Mouse (Mus musculus): Measurements from ENCODE around the gene Mxd3.

Gene Mxd3

GRCm38 (mm10) chr13:55329683-55330566, at the start of gene Mxd3:
Gene Mxd3 (minus strand): TSS chr13:55329823.
- peak; percentile 77 to 84 for DNase-seq (ENCODE audit: low spot score in 2 of 2)

- no peak for DNase-seq (ENCODE audit: low spot score in 2 of 2)
These were observed 49.4 kb upstream of the Mxd3 start for GRCm38 (mm10) chr13:55378907-55379580.

DNA sequence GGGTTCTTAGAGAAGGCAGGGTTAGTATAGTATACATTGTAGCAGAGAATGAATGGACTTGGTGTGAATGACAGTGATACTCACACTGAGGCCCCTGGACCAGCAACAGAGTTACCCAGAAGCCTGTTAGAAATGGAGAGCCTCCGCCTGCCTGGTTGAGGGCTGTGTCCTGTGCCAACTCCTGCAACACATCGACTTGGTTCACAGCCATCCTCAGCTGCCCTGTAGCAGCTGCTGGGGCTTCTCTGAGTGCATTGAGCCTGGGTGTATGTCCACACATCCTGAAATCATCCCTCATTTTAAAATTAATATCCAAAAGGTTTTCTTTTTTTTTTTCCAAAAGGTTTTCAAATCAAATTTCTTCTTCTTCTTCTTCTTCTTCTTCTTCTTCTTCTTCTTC, 46.3 kb upstream of the Mxd3 start:
- DNase-seq (ENCODE audit: low spot score in 2 of 2): no peak

DNA sequence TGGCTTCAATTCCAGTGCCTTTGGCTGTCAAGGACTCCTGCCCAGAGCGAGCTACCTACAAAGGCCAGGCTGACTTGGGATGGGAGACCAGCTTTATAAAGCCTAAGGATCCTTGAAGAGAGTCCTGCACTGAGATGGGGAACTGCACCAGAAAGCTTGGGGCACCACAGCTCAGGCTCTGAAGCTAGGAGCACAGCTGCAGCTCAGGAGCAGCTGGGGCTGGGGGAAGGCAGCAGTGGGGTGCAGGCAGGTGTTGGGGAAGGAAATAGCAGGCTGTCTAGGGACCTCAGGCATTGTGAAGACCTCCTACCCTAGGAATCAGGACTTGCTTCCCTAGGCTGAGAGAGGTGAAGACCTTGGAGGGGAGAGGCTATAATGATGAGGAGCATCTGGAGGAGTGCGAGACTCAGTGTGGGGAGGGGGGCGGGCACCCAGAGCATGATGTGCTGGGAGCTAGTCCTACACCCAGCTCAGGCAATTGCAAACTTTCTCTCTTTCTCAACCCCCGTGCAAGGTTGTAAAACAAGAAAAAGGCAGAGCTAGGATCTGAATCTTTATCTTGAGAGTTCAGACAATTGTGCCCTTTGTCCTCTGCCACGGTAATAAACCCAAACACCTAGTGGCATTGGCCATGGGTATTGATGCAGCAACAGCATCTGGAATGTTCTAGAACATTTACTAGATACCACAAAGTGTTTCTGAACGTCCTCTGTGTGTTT, 44.7 kb upstream of the Mxd3 start:
- DNase-seq (ENCODE audit: low spot score in 2 of 2): no peak

DNA sequence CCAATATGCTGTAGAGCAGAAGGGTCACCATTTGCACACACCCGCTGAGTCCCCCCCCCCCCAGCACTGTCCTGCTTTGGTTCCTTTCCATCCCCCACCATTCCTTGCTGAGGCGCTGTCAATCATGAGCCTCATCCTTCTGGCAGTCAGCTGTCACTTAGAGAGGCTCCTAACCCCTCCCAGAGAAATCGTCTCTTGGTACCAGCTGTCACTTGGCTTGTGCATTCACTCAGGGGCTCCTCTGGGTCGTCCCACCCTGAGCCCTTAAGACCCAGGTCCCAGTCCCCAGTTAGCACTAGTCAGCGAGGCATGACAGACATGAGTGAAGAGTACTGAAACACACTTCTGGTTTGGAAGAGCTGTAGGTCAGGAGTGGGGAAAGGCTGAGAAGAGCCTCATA, 42.1 kb upstream of the Mxd3 start:
- no peak for DNase-seq (ENCODE audit: low spot score in 2 of 2)

DNA sequence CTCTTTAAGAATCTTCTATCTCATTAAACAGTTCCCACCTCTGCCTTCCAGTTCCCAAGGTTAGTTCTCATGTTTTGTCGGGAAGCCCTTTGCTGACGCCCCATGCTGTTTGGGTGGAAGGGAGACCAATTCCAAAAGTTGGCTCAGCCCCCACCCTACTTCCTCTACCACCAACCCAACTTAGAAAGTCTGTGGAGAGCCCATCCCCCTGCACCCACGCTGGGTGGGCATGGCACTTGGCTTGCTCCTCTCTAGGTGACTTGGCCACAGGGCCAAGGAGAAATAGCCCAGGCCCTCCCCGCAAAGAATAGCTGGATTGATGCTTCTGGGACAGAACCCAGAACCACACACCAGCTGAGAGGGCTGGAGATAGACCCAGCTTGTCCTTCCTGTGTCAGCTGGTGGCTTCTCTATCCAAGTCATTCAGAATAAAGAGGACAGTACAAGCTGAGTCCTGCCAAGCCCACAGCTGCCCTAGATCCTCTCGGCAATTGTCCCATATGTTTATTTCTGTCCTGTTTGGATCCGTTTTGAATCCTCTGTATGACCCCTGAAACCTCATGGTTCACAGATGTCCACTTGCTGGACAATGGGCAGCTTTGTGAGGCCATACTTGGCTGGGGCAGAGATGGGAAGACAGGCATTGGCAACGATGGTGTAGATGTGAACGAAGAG, 41.5 kb upstream of the Mxd3 start:
- peak in 1 of 2 experiments; percentile 42 for DNase-seq (ENCODE audit: low spot score in 2 of 2)

DNA sequence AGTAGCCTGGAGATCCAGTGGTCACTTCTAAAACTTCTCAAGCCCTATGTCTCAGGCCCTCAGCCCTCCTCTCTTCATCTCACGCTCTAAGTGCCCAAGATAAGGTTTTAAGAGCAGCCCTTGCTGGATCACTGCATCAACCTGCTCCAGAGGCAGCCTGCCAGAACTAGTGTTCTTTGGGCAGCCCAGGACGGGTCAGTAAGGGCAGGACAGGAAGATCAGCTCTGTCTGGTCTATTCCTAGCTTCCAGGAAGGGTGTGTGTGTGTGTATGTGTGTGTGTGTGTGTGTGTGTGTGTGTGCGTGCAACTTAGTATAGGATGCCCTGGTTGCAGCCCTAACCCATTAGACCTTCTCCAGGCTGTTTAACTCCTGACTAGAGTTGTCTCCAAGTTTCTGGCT, 40.6 kb upstream of the Mxd3 start:
- no peak for DNase-seq (ENCODE audit: low spot score in 2 of 2)

- DNase-seq (ENCODE audit: low spot score in 2 of 2): peak; percentile 41 to 58
These were observed 40.0 kb upstream of the Mxd3 start, which contains the start of gene Rgs14 for GRCm38 (mm10) chr13:55369531-55370114. Gene Rgs14 (plus strand): TSS chr13:55369732.

DNA sequence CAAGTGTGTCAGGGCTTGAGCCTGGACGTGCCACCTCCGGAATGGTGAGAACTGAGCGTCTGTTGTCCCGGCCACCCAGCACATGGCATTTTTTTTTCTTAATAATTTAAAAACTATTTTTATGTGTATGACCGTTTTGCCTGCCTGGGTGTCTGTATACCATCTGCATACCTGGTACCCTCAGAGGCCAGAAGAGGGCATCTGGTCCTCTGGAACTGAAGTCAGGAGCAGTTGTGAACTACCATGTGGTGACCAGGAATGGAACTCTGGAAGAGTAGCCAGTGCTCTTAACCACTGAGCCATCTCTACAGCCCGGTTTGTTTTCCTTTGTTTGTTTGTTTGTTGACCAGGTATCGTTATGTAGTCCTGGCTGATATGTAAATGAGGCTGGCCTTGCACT, 38.8 kb upstream of the Mxd3 start:
- no peak for DNase-seq (ENCODE audit: low spot score in 2 of 2)

- peak; percentile 97 to 99 for DNase-seq (ENCODE audit: low spot score in 2 of 2)
These were observed 32.9 kb upstream of the Mxd3 start, which contains the start of gene Lman2 for GRCm38 (mm10) chr13:55362453-55363060. Gene Lman2 (minus strand): TSS chr13:55362783.

GRCm38 (mm10) chr13:55361974-55362452, 32.4 kb upstream of the Mxd3 start:
- no peak for DNase-seq (ENCODE audit: low spot score in 2 of 2)

GRCm38 (mm10) chr13:55361145-55361544, 31.5 kb upstream of the Mxd3 start:
- no peak for DNase-seq (ENCODE audit: low spot score in 2 of 2)

GRCm38 (mm10) chr13:55346745-55347144, 17.1 kb upstream of the Mxd3 start:
- no peak for DNase-seq (ENCODE audit: low spot score in 2 of 2)

DNA sequence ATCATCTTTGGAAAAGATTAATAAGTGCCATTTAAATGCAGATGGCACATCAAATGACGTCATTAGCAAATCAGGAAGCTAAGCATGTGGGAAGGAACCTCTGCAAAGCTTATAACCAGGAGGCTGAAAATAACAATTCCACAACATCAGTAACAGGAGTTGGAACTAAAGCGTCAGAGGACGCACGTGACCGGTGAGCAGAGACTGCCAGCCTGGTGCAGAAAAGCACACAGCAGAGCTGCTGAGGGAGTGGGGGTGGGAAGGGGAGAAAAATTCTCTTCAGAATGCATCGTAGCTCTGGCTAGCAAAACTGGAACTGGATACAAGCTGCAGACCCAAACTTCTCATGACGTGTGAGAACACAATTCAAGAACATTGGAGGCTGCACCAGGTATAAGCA, 14.7 kb upstream of the Mxd3 start:
- peak in 1 of 2 experiments; percentile 68 for DNase-seq (ENCODE audit: low spot score in 2 of 2)

GRCm38 (mm10) chr13:55342469-55342868, 12.8 kb upstream of the Mxd3 start:
- DNase-seq (ENCODE audit: low spot score in 2 of 2): no peak

DNA sequence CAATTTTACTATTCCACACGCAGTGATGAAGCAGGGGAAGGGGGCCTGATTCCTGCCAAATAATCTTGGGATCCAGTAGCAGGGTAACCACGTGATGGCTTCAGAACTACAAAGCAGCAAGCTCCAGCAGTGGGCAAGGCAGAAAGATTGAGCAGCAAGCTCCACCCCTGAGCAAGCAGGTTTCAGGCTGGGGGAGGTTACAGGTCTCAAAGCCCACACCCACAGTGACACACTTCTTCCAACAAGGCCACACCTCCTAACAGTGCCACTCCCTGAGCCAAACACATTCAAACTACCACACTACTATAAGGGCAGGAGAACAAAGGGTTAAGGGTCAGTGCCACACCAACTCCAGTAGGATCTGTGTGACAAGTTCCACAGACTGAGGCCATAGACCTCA, 9.6 kb upstream of the Mxd3 start:
- DNase-seq (ENCODE audit: low spot score in 2 of 2): no peak

GRCm38 (mm10) chr13:55338131-55339054, 8.8 kb upstream of the Mxd3 start:
- DNase-seq (ENCODE audit: low spot score in 2 of 2): no peak

DNA sequence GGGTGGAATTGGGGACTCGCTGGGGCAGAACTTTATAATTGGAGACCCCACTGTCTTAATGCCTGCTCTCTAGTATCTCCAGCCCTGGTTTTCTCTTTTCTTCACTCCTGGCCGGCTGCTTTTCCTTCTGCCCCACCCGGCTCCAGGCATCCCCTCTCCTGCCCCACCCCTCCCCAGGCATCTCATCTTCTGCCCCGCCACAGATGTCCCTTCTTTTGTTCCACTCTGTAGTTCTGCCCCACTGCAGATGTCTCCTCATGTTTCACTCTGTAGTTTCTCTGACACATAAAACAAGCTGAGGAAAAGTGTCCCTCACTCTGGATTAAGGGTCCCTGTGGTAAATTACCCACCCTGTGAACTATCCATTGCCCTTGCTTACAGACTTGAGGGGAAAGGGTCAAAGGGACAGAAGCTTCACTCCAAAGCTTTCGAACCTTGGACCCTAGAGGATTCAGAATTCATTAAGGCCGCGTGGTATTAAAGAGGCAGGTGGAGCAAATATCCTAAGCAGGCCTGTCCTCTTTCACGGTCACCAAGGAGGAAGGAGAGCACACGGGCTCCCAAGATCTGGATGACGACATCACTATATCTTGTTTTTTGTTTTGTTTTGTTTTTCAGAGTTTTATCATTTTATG, 7.8 kb upstream of the Mxd3 start:
- DNase-seq (ENCODE audit: low spot score in 2 of 2): no peak

GRCm38 (mm10) chr13:55335701-55336100, 6.1 kb upstream of the Mxd3 start:
- no peak for DNase-seq (ENCODE audit: low spot score in 2 of 2)
